Mouse (Mus musculus) hindbrain, embryonic 14.5 days (tissue): ENCODE data around the gene Diexf. TPM values are rescaled to one million over a fixed set of nuclear protein-coding genes. Genes with fewer than 3 reads are reported as not detected.

ENCODE experiments used
- ATAC-seq: fragments of 200-750 bp; cut with Nextera tagmentation; 2 replicates; pipeline ENCODE4 v1.8.0; 2017; ENCODE audit warnings: moderate number of reproducible peaks, mild to moderate bottlenecking, moderate TSS enrichment, moderate library complexity; ENCODE audit not compliant: low FRiP score
- DNase-seq: peaks from one replicate; pipeline ENCODE4 v3.0.0-alpha.2; 2015; ENCODE audit warnings: low spot score
- H3K27ac ChIP-seq: fragments of 300-500 bp; sonication (generic); 2 replicates; pipeline ENCODE4 v1.5.1; 2014; ENCODE audit warnings: mild to moderate bottlenecking, moderate library complexity
- H3K27me3 ChIP-seq: fragments of 300-500 bp; sonication (generic); 2 replicates; pipeline ENCODE4 v1.6.1; 2014; ENCODE audit warnings: mild to moderate bottlenecking, low read length, mixed read lengths; ENCODE audit not compliant: control insufficient read depth, insufficient read depth
- H3K36me3 ChIP-seq: fragments of 300-500 bp; sonication (generic); replicated peaks from 2 replicates; pipeline ENCODE4 v1.6.1; 2014; ENCODE audit not compliant: control insufficient read depth, insufficient read depth
- H3K4me1 ChIP-seq: fragments of 300-500 bp; sonication (generic); replicated peaks from 2 replicates; pipeline ENCODE4 v1.6.1; 2014; ENCODE audit warnings: antibody characterized with exemption, low read length, mixed read lengths; ENCODE audit not compliant: control insufficient read depth, insufficient read depth
- H3K4me2 ChIP-seq: fragments of 300-500 bp; sonication (generic); replicated peaks from 2 replicates; pipeline ENCODE4 v1.6.1; 2014; ENCODE audit warnings: mild to moderate bottlenecking, moderate library complexity
- H3K4me3 ChIP-seq: fragments of 300-500 bp; sonication (generic); replicated peaks from 2 replicates; pipeline ENCODE4 v1.5.1; 2014; ENCODE audit warnings: mild to moderate bottlenecking, low read length
- H3K9ac ChIP-seq: fragments of 300-500 bp; sonication (generic); 2 replicates; pipeline ENCODE4 v1.6.1; 2014
- H3K9me3 ChIP-seq: fragments of 300-500 bp; sonication (generic); 2 replicates; pipeline ENCODE4 v1.6.1; 2016; ENCODE audit warnings: low read length; ENCODE audit not compliant: control insufficient read depth
- WGBS: fragments of 180-500 bp; shearing (Covaris S2); extraction: QIAGEN DNeasy Blood & Tissue Kit; methylation state at CpG from one replicate; pipeline ENCODE4 v1.1.7; 2014; 5-methylcytosine and 5-hydroxymethylcytosine counted together
- polyA plus RNA-seq: library from polyadenylated mRNA; unstranded; fragments of >200 nt; fragmentation: Nextera tagmentation; extraction: Ambion mirVana; gene quantifications from 2 replicates; pipeline ENCODE4 v1.2.1, GENCODE M21; 2014

Gene Diexf
- polyA plus RNA-seq, 1 experiment from 2014 or later, result 8.0 TPM

- WGBS, result 86% methylated on average over 6 of the region's 6 CpGs
- Histone ChIP-seq H3K27me3 (no peaks in the 10 kb centered on the region), H3K9me3 (no peaks in the 10 kb centered on the region), H3K4me2 (no peak overlapping the region), H3K4me1 (no peaks in the 10 kb centered on the region), H3K4me3 (no peak overlapping the region), H3K9ac (no peak overlapping the region), H3K36me3 (no peaks in the 10 kb centered on the region), H3K27ac (no peak overlapping the region)
- DNase-seq (no peak), ATAC-seq (no peak)
Measured at GRCm38 (mm10) chr1:193144516-193144915, 14.4 kb upstream of the Diexf start.

DNA sequence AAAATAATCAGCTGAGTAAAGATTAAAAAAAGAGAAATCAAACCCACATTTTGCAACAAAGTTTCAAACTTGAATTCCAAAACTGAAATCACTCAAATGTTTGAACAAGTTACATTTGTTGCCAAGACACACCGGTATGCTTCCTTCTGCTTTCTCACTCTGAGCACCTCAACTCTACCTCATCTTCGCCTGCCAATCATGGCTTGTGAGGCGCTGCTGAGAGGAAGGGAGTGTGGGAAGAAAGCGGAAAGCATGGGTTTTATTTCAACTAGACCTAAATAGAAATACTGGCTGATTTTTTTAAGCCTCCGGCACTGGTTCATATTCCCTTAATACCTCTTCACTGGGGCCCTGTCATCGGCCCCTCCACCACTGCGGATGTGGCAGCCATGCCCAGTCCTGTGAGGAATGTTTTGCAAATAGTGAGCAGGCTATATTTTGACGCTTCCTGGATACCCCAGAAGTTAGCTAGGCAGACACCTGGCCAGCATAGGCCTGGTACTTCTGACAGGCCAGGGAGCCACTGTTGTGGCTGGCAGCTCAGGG, 12.5 kb upstream of the Diexf start:
- DNase-seq (no peak), ATAC-seq (no peak)
- Histone ChIP-seq H3K4me1 (no peaks in the 10 kb centered on the region), H3K36me3 (no peaks in the 10 kb centered on the region), H3K27me3 (no peaks in the 10 kb centered on the region), H3K27ac (no peak overlapping the region), H3K4me2 (no peak overlapping the region), H3K9me3 (no peaks in the 10 kb centered on the region), H3K4me3 (no peak overlapping the region), H3K9ac (no peak overlapping the region)
- WGBS, result 87% methylated on average over 8 of the region's 8 CpGs

- WGBS, result 78% methylated on average over 7 of the region's 7 CpGs
- H3K4me1 ChIP-seq, result no peaks in the 10 kb centered on the region
- H3K27me3 ChIP-seq, result no peaks in the 10 kb centered on the region
- no peak for ATAC-seq
- H3K4me3 ChIP-seq, result no peak overlapping the region
- DNase-seq, result no peak
- no peaks in the 10 kb centered on the region for H3K9me3 ChIP-seq
- no peak overlapping the region for H3K27ac ChIP-seq
- no peaks in the 10 kb centered on the region for H3K36me3 ChIP-seq
- no peak overlapping the region for H3K9ac ChIP-seq
- no peak overlapping the region for H3K4me2 ChIP-seq
Measured at GRCm38 (mm10) chr1:193141118-193141517, 11.0 kb upstream of the Diexf start.

DNA sequence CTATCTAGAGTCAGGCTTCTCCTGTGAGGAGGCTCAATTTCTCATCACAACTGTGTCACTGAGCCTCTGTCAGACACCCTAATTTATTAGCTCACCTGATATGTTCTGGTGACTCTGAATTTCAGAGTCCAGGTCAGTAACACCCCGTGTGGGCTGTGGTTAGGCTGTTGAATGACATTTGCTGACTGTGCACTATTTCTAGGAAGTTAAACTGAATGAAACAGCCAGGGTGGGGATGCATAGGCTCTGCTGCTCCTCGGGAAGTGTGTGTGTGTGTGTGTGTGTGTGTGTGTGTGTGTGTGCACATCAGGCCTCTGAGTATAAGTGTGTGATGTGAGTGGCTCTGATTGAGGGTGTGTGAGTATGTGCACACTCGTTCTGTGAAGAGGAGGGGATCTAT, 8.6 kb upstream of the Diexf start:
- no peak overlapping the region for H3K4me2 ChIP-seq
- H3K4me1 ChIP-seq, result no peaks in the 10 kb centered on the region
- no peak overlapping the region for H3K9ac ChIP-seq
- no peak overlapping the region for H3K27ac ChIP-seq
- WGBS, result 72% methylated on average over 3 of the region's 3 CpGs
- no peaks in the 10 kb centered on the region for H3K27me3 ChIP-seq
- H3K9me3 ChIP-seq, result no peaks in the 10 kb centered on the region
- ATAC-seq (no peak), DNase-seq (no peak)
- no peak overlapping the region for H3K4me3 ChIP-seq
- H3K36me3 ChIP-seq, result no peaks in the 10 kb centered on the region

- DNase-seq (no peak), ATAC-seq (no peak)
- no peaks in the 10 kb centered on the region for H3K4me1 ChIP-seq
- no peaks in the 10 kb centered on the region for H3K9me3 ChIP-seq
- no peaks in the 10 kb centered on the region for H3K36me3 ChIP-seq
- 48% methylated on average over 7 of the region's 7 CpGs for WGBS
- H3K4me2 ChIP-seq, result no peak overlapping the region
- H3K27ac ChIP-seq, result no peak overlapping the region
- H3K27me3 ChIP-seq, result no peaks in the 10 kb centered on the region
- H3K9ac ChIP-seq, result no peak overlapping the region
- no peak overlapping the region for H3K4me3 ChIP-seq
Measured at GRCm38 (mm10) chr1:193138087-193138486, 8.0 kb upstream of the Diexf start.

DNA sequence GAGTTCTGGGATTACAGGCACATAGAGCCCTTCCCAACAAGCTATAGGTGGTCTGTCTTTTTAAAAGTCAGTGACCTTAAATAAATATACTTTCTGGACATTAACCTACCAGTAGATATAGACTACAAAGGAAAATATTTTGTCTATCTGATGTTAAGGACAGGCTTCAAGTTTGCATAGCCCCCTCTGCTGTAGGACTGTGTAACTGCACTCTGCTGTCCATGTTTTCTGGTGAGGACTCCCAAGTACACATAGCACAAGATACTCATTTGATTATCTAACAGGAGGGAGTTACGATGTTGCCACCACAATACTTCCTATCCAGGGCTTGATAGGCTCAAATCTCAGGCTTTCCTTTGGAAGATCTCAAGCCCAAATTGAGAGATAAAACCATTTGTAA, 3.7 kb upstream of the Diexf start:
- Histone ChIP-seq H3K36me3 (no peaks in the 10 kb centered on the region), H3K9ac (no peak overlapping the region), H3K9me3 (no peaks in the 10 kb centered on the region), H3K4me3 (no peak overlapping the region), H3K4me2 (no peak overlapping the region), H3K27me3 (no peaks in the 10 kb centered on the region), H3K27ac (no peak overlapping the region), H3K4me1 (peaks cover 12% of the 10 kb centered on the region)
- no peak for ATAC-seq
- DNase-seq, result no peak
- WGBS, result 92% methylated on average over 1 of the region's 1 CpGs

DNA sequence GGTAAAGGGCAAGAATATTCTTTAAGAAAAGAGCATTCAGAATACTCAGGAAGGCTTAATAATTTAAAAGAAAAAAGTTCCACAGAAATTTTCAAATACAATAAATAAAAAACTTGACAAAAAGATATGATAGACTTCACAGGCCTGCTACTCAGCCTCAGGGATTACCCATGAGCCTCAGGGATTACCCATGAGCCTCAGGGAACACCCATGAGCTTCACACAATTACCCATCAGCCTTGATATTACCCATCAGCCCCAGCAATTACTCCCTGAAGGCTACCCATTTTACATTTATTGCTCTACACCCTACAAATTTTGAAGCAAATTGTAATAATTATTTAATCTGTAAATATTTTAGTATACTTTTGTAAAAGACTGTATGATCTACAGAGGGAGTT, 2.3 kb upstream of the Diexf start:
- ATAC-seq (no peak), DNase-seq (no peak)
- Histone ChIP-seq H3K4me1 (peaks cover 13% of the 10 kb centered on the region), H3K4me3 (no peak overlapping the region), H3K36me3 (peaks cover 8% of the 10 kb centered on the region), H3K9ac (no peak overlapping the region), H3K9me3 (no peaks in the 10 kb centered on the region), H3K4me2 (no peak overlapping the region), H3K27me3 (no peaks in the 10 kb centered on the region), H3K27ac (no peak overlapping the region)

DNA sequence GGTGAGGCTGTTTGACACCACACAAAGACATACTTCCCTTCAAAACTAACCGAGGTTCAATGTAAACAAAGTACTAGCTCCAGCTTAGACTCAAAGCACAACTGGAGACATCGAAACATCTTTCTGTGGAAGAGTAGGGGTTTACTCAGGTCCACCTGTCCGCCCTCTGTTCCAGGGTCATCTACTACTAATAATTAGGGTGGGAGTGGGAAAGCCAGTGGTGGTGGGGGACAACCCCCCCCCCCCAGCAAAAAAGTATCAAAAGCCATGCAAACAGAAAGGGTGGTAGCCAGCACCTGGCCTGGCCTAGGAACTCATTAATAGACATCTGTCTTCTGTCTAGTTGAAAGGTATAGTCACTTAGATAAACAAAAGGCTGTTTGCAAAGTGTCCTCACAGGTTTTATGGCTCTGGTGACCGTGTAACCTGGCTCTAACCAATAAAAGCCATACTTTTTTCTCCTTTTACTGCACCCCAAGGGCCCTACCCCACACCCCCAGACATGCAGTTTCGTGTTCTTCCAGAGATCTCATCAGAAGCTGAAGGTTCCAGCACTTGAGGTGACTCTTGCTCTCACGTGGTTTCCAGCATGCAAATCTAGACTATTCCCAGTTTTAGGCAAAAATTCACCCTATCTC, 1.4 kb upstream of the Diexf start:
- H3K9me3 ChIP-seq, result no peaks in the 10 kb centered on the region
- peaks cover 18% of the 10 kb centered on the region for H3K36me3 ChIP-seq
- no peak for ATAC-seq
- H3K27ac ChIP-seq, result no peak overlapping the region
- DNase-seq, result no peak
- no peak overlapping the region for H3K4me3 ChIP-seq
- H3K4me1 ChIP-seq, result peaks cover 13% of the 10 kb centered on the region
- H3K4me2 ChIP-seq, result no peak overlapping the region
- H3K9ac ChIP-seq, result no peak overlapping the region
- 89% methylated on average over 6 of the region's 6 CpGs for WGBS
- H3K27me3 ChIP-seq, result no peaks in the 10 kb centered on the region

- WGBS, result 86% methylated on average over 8 of the region's 8 CpGs
- no peaks in the 10 kb centered on the region for H3K9me3 ChIP-seq
- ATAC-seq, result no peak; the same call in 1 of the 2 replicates
- peak overlapping the region; percentile 92 for H3K4me3 ChIP-seq
- no peak for DNase-seq
- no peaks in the 10 kb centered on the region for H3K27me3 ChIP-seq
- peaks cover 21% of the 10 kb centered on the region for H3K36me3 ChIP-seq
- peak overlapping the region; percentile 62 for H3K9ac ChIP-seq
- H3K27ac ChIP-seq, result peak overlapping the region; percentile 82
- H3K4me1 ChIP-seq, result peaks cover 13% of the 10 kb centered on the region
- peak overlapping the region; percentile 56 for H3K4me2 ChIP-seq
Measured at GRCm38 (mm10) chr1:193130839-193131238, 767 bp upstream of the Diexf start.

GRCm38 (mm10) chr1:193130456-193130825, 369 bp upstream of the Diexf start:
- Histone ChIP-seq H3K9me3 (no peaks in the 10 kb centered on the region), H3K27ac (peak overlapping the region; percentile 82), H3K4me3 (peak overlapping the region; percentile 92), H3K27me3 (no peaks in the 10 kb centered on the region), H3K4me2 (peak overlapping the region; percentile 56), H3K36me3 (peaks cover 21% of the 10 kb centered on the region), H3K9ac (peak overlapping the region; percentile 62), H3K4me1 (peaks cover 13% of the 10 kb centered on the region)
- DNase-seq (peak; percentile 27), ATAC-seq (no peak; the same call in 1 of the 2 replicates)
- WGBS, result 26% methylated on average over 11 of the region's 11 CpGs
